Mouse (Mus musculus): ENCODE results near the gene Syngr2. TPM values are rescaled to one million over a fixed set of nuclear protein-coding genes. Genes with fewer than 3 reads are reported as not detected.

Syngr2 gene
- total RNA-seq (2021), result 100 to 1,000 TPM; 112 TPM
- long read RNA-seq, experiment 1, transcript Syngr2-202 (4 exons, 1,402 nt), result minor isoform, 5 of 150 reads
- long read RNA-seq, experiment 1, transcript Syngr2-201 (4 exons, 1,520 nt), result major isoform, 132 of 150 reads
- long read RNA-seq, experiment 1, partial matches to known transcripts, result 13 of 150 reads
- long read RNA-seq, experiment 1, other reads (novel, unspliced or antisense), result 0 of 150 reads
- long read RNA-seq, experiment 2, transcript Syngr2-201 (4 exons, 1,520 nt), result major isoform, 71 of 76 reads
- long read RNA-seq, experiment 2, partial matches to known transcripts, result 1 of 76 reads
- long read RNA-seq, experiment 2, other reads (novel, unspliced or antisense), result 0 of 76 reads

DNA sequence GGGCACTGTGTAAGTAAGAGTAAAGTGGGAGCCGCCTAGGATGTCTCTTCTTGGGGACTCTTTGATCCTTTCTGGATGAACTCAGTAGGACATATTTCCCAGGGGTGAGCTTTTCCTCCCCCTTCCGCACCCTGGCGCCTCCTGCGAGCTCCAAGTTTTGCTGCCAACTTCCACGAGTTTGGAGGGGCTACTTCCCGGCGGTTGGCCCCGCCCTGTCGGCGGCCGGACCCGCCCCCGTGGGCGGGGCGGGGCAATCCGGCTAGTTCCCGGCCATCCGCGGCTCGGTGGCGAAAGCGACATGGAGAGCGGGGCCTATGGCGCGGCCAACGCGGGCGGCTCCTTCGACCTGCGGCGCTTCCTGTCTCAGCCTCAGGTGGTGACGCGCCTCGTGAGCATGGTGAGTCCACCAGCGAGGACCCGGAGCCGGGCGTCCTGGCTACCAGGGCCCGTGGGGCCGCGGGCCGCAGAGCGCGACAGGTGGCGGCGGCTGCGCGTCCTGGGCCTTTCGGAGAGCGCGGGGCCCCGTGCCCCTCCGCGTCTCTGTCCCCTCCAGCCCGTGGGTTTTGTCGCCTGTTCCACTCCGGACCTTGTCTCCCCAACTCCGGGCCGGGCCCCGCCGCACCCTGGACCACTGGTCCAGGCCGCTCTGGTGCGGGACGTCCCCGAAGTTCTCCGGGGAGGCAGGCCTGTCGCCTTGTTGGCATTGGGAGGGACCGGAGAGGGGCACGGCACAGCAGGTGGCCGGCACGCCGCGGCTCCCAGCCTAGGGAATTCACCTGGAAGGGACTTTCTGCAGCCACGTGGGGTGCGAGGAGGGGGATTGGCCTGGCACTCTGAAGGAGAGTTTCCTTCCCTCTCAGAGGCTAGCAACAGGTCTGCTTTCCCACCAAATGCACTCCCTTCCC is at the start of gene Syngr2, which contains the start of gene Gm20708:
Gene Syngr2 (plus strand): TSS at position 262 of the 905 bp plus-strand sequence.
Gene Gm20708 (plus strand): TSS at position 262 of the 905 bp plus-strand sequence.
- DNase-seq, result peak; percentile 86

DNA sequence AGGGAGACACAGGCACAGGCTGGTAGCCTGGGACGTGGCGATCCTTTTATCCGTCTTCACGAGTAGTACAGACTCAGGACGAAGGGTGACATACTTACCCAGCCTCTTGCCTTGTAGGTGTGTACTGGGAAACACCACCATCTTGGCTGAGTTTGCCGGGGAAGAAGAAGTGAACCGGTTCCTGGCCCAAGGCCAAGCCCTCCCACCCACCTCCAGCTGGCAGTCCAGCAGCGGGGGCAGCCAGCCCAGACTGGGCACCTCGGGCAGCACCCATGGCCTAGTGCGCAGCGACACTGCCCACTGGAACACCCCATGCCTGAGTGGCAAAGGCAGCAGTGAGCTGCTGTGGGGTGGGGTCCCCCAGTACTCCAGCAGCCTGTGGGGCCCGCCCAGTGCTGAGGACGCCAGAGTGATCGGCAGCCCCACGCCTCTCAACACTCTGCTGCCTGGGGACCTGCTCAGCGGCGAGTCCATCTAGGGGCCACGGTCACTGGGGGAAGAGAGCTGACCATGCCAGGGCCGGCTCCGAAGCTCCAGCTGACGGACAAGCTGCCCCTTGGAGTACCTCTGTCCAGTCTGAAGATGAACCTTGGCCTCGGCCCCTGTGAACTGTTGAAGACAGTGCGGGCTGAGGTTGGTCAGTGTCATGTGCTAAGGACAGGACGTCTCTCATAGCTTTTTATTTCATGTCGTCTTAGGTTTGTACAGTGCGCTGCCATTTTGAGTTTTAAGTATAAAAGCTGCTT is 48.9 kb upstream of the Syngr2 start:
- no peak for DNase-seq

DNA sequence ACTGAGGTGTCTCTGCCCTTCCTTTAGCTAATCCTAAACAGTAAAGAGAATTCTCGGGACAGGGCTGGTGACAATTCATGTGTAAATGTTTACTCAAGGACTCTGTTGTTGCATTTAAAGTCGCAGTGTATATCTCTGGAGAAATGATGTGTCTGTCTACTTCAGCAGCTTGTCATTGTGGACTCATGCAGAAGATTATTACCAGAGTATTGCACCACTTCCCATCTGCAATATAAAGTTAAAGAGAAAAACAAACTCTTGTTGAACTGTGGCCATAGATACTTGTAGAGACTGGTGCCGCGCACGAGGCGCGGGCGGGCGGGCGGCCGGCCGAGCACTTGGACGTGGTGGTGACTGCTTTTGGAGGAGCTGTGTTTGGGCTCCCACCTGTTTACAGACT is 47.7 kb upstream of the Syngr2 start:
- DNase-seq, result no peak

DNA sequence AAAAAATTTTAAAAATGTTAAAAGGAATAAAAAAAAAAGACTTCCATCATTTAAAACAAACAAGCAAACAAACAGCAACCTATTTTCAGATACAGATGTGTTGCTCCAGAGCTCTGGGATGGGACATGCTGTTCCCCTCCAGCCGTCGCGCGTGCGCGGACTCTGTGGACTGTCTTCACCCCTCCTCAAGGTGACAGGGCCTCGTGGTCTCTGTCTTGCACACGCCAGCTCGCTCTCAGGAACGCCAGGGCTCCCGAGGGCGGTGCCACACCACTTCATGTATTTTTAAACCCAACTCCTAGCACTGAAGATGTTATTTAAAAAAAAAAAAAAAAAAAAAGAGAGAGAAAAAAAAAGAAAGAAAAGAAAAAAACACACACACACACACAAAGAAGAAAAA is 47.2 kb upstream of the Syngr2 start:
- DNase-seq, result peak; percentile 70 to 77

DNA sequence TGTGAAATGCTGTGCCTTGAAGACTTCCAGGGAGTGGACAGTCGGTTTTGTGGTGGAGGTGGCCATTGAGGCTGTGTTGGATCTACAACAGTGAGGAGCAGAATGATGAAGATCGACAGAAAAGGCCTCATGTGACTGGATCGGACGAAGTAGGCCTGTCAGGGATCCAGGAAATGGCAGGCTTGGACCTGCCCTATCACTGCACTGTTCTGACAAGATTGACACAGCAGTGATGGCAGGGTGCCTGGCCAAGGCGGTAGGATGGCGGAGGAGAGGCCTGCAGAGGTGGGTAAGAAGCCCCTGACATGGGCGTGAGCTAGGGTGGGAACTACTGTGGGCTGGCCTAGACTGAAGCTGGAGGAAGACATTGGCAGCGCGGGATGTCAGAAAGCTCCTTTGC is 45.1 kb upstream of the Syngr2 start:
- peak in 1 of 2 experiments; percentile 29 for DNase-seq

DNA sequence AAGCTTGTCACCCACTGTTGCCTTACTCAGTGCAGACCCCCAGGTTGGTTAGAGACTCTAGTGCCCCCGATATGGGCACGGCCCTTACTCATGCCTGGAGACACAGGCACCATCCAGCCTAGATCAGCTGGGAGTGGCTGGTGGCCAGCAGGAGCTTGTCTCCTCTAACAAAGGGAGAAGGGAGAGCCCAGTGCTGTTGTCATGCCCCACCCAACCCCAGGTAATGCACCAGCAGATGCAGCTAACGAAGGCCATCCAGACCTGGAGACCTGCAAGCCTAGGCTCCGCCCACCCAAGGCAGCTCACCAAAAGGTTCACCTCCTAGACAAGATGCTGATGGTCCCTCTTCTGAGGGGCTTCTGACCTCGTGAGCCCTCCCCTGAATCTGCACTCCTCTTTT is 44.1 kb upstream of the Syngr2 start:
- DNase-seq, result no peak

DNA sequence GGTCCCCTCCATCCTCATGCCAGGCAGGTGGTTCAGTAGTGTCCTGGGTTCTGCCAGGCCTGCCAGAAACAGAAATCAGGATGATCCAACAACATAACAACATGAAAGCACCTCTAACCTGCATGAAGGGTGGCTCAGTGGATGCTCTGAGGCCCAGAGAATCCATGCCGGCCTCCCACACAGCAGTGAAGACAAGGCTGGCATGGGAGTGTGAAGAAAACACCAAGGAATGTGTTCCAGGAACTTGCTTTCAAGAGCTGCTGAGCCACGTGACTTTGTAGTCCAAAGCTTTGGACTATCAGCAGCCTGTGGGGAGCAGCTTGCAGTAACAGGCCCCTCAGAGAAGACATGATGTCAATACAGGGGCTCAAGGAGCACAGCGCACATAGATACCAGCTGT is 43.2 kb upstream of the Syngr2 start:
- DNase-seq, result no peak

DNA sequence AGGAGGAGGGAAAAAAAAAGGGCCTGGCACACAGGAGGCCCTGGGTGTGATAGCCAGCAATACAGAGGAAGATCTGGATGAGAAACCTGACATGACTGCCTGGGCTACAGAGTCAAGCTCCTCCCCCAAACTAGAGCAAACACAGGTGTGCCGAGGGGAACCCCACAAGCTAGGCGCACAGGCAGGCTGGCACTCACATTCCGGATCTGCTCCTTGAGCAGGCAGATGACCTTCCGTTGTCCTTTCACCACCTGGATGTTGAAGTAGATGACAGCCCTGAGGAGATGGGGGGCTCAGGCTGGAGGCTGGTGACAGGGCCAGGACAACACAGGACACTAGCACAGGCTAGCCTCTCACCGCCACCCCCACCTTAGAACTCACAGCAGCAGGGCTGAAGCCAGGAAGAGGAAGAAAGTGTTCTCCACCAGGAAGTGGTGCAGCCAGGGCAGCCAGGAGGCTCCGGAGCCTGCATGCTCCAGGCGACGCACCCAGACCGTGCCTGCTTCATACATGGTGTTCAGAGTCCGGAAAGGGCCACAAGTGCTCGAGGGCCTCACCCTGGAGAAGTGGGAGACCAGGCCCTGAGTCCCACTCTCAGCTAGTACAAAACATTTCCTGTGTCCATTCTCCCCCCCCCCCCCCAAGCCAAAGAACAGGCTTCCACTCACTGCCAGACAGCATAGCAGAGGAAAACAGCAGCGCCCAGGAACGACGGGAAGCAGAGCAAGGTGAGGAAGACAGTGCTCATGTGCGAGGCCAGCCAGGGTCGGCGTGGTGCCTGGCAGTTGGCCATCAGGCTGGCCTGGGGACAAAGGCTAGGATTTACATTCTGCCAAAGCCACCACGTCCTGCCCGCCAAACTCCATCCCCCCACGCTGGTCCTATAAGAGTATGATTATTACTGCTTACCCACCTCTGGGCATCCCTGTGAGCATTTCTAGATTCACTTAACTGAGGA is 40.5 kb upstream of the Syngr2 start:
- no peak for DNase-seq

DNA sequence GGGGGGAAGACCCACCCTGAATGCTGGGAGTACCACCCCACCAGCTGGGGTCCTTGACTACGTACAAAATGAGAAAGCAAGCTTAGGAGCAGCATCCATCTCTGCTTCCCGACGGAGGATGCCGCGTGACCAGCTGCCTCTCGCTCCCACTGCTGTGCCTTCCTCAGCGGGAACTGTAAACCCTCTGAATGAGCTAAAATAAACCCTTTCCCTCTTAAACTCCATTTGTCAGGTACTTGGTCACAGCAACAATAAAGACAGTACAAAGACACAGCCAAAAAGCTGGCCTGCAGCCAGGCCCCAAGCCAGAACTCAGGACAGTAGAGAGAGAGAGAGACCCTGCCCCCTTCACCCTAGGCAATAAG is 39.8 kb upstream of the Syngr2 start:
- DNase-seq, result no peak

DNA sequence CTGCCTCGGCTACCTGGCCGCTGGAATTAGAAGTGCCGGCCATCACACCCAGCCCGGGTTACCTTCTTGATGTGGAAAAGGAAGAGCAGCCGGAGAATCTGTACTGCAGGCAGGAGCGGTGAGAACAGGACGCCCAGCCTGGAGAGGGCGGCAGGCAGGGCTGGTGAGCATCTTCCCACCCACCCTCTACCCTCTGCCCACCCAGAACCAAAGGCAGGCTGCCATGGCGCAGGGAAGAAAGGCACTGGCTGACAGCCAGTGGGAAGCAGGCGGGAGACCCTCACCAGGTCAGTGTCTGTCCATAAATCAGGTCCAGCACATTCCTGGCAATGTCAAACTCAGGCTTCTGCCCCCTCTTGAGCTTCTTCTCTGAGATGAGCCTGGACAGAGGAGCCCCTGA is 39.1 kb upstream of the Syngr2 start:
- no peak for DNase-seq

DNA sequence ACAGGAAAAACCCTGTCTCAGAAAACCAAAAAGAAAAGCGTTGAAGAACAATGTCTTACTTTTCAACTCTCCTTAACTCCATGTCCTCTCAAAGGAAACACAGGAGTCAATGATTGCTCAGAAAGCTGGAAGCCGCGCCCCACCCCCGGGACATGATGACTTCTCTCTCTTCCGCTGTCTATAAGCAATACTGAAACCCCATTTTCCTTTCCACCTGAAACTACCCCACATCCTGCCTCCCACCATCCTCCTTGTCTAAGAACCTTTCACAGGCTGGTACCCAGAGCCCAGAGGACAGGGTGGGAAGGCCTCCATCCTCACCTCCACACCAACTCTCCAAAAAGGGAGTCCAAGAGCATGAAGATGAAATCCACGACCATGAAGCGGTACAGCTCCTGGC is 37.1 kb upstream of the Syngr2 start:
- DNase-seq, result no peak

DNA sequence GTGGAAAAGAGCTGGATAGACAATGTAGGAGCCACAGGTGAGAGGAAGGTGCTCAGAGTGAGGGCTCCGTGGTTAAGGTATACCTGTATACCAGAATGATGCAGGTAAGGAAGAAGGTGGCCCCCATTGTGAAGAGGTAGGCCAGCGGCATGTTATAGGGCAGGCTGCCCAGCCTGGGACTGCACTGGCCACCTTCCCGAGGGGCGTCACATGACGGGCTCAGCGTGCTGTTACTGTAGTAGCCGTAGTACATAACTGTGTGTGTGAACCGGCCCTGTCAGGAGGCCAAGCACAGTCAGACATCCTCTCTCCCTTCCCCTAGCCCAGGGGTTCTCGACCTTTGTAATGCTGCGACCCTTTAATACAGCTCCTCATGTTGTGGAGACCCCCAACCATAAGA is 34.5 kb upstream of the Syngr2 start:
- peak; percentile 34 to 62 for DNase-seq

DNA sequence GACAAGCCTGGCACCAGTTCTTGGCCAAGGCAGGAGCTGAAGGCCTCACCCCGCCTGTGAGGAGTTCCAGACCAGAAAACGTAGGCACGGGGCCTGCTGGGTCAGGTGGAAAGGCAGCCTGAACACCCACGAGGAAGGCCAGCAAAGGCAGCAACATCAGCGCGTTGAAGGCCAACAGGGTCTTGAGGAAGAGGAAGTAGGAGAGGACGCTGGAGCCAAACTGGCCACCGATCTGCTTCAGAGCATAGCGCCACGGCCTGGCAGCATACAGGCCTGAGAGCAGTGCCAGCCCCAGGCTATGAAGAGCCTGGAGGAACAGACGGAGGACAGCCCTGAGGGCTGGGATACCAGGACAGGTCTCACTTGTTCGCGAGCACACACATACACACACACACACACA is 33.9 kb upstream of the Syngr2 start:
- DNase-seq, result peak in 1 of 2 experiments; percentile 31

DNA sequence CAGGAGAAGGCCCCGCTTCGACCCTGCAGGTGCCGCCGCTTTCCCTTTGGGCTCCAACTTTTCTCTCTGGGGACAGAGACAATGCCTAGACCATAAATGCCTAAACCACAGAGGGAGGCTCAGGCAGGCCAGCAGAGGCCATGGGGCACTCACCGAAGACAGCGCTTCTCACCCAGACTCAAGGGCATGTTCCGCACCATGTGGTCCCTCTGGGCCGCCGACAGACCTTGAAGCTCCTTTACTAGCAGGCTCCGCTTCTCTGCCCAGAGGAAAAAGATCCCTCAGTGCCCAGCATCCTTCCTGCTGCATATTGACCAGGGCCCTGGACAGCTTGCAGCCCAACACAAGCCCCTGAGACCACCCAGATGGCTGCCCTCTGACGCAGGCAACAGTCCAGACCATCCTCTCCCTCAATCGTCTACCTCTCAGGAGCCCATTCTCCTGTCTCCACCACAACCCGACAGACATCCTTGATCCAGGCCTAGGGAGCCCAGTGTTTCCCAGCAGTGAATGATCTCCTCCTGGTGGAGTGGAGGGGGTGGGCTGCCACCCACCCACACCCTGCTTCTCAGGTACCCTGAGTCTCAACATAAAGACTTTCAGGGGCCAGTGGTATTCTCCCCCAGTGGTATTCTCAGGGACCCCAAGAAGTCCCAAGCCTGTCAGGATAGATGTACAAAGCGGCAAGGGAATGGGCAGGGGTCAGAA is 33.2 kb upstream of the Syngr2 start:
- no peak for DNase-seq

DNA sequence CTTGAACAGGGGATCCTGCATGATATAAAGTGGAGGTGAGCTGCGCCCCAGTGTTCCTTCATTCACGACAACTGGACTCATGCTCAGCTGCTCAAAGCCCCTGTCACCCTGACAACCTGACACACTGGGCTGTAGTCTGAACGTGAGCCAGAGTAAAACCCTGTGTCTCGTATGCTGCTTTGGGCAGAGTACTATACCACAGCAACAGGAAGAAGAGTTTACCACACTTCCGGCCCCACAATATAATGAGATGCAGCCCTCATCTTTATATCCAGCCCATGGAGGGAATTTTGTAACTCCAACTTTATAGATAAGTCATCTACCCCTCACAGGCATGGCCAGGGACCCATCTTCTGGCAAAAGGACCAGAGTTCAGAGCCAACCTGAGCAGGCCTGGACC is 32.4 kb upstream of the Syngr2 start:
- no peak for DNase-seq

DNA sequence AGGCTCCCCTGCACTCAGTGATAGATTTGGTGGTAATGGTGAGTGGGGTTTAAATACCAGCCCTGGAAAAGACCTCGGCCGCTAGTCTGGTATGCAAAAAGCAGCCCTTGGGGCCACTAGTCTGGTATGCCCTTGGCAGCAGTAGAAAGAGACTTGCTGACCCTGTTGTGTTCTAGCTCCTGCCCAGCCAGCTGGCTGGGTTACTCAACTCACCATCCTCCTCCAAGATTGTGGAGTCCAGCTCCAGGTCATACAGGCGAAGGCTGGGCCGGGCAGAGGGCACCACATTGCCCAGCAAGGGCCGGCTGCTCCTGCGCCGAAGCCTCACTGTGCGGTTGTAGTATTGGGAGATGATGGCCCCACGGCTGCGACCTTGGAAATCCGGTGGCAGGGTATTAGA is 31.4 kb upstream of the Syngr2 start:
- no peak for DNase-seq

DNA sequence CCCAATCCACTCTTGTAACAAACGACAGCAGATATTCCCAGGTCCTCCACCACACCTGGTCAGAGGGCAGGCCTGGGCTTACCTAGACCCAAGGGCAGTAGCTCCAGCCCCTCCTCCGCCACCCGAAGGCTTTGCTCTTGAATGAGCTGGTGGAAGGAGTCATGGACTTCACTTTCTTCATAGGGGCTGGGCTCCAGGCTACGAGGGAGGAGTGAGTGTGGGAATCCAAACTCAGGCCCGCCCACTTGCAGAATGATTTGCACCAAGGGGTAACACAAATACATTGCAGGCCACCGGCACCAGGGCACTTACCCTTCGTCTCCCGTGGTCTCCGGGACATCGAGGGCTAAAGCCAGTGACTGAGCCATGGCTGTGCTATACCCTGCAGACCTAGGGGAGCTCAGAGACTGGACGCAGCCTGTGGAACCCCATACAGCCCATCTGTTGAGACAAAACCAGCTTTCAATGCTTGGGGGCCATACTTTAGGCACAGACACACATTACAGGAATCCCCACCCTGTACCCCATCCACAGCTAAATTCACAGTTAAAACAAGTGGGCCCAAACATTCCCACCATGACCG is 30.5 kb upstream of the Syngr2 start:
- DNase-seq, result peak; percentile 51 to 53

DNA sequence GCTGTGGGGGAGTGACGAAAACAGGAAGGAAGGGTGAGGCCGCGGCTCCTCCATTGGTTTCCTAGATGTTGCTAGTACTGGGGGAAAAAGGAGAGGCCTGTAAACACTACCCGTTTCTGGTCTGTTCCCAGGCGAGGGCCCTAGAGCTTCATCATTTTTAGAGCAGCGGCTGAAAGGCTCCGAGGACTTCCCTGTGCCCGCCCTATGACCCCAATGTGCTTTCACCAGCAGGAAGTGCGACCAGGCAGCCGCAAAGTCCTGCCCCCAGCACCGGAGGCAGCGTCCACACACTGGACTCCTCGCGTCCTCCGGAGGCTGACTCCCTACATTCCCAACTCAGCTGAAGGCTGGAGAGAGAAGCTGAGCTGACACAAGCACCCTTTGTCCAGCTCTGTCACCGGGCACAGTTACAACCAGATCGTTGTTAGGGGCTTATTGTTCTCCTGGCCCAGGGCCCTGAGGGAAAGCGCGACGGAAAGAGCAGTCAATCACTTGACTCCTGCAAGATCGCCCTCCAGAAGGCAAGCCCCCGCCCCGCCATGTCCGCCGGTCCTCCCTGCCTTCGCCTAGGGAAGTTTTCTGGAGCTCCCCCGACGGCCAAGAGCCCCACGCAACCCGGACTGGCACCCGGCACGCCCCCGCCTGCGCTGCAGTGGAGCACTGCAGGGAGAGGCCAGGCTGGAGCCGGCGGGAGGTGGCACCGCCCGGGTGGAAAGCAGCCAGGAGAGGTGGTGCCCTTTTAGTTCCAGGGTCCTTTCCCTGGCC is 29.9 kb upstream of the Syngr2 start:
- DNase-seq, result peak; percentile 80 to 92

DNA sequence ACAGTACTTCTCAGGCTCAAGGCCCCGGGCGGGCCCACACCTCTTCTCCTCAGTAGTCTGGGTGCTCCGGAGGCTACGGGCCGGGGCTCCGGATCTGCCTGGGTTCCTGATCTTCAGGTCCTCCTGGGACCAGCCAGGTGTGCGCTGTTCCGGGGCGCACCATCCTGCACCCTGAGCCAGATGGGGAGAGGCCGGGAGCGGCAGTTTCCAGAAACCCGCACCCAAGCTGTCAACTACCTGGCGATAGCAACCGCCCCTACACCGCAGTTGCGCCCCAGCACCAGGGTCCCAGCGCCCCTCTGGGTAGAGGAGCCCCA is 29.3 kb upstream of the Syngr2 start:
- no peak for DNase-seq
